Mouse (Mus musculus) MEL (cell line): Measurements from ENCODE around the gene Oas1c. TPM values are rescaled to one million over a fixed set of nuclear protein-coding genes. Genes with fewer than 3 reads are reported as not detected.

Source experiments
- DNase-seq: peaks from one replicate; pipeline ENCODE4 v3.0.0; 2011; ENCODE audit warnings: low read depth, low spot score
- H3K27ac ChIP-seq: 2 replicates; pipeline ENCODE4 v1.5.1; 2012; ENCODE audit warnings: low read depth, mild to moderate bottlenecking, control low read depth, low read length, moderate library complexity; ENCODE audit not compliant: control insufficient read depth
- H3K27me3 ChIP-seq, 2 experiments: fragments of 150-350 bp in 1 of 2; sonication (generic) in 1 of 2; 2 replicates each; pipeline ENCODE4 v1.6.1; 2012; ENCODE audit warnings: low read length in 2 of 2, mild to moderate bottlenecking in 2 of 2, improper control_type of control experiment in 1 of 2, moderate library complexity in 1 of 2; ENCODE audit not compliant: insufficient read depth in 2 of 2, control insufficient read depth in 1 of 2
- H3K36me3 ChIP-seq, 2 experiments: 2 replicates each; pipeline ENCODE4 v1.6.1; 2012 to 2014; ENCODE audit warnings: low read length in 2 of 2, improper control_type of control experiment in 1 of 2, inconsistent platforms in 1 of 2, mild to moderate bottlenecking in 1 of 2; ENCODE audit not compliant: insufficient read depth in 2 of 2, control insufficient read depth in 1 of 2
- H3K4me1 ChIP-seq, 2 experiments: fragments of 150-350 bp in 1 of 2; sonication (generic) in 1 of 2; 2 replicates each; pipeline ENCODE4 v1.6.1; 2012; ENCODE audit warnings: low read length in 2 of 2, improper control_type of control experiment in 1 of 2, mild to moderate bottlenecking in 1 of 2; ENCODE audit not compliant: insufficient read depth in 2 of 2, control insufficient read depth in 1 of 2
- H3K4me3 ChIP-seq, 2 experiments: fragments of 150-350 bp in 1 of 2; sonication (generic) in 1 of 2; 2 replicates each; pipeline ENCODE4 v1.5.1; 2012; ENCODE audit warnings: low read depth in 2 of 2, low read length in 2 of 2, mild to moderate bottlenecking in 2 of 2, moderate library complexity in 2 of 2, control low read depth in 1 of 2, improper control_type of control experiment in 1 of 2; ENCODE audit not compliant: control insufficient read depth in 1 of 2, insufficient read depth in 1 of 2
- H3K79me2 ChIP-seq: 2 replicates; pipeline ENCODE4 v1.6.1; 2012; ENCODE audit warnings: mild to moderate bottlenecking, low read length, moderate library complexity; ENCODE audit not compliant: control insufficient read depth, poor library complexity, insufficient read depth
- H3K9ac ChIP-seq: 2 replicates; pipeline ENCODE4 v1.6.1; 2012; ENCODE audit warnings: low read depth, mild to moderate bottlenecking, control low read depth, low read length, moderate library complexity; ENCODE audit not compliant: control insufficient read depth, poor library complexity, severe bottlenecking
- H3K9me3 ChIP-seq: fragments of 150-350 bp; sonication (generic); replicated peaks from 2 replicates; pipeline ENCODE4 v1.6.1; 2012; ENCODE audit warnings: mild to moderate bottlenecking, low read length, improper control_type of control experiment, moderate library complexity; ENCODE audit not compliant: insufficient read depth
- CTCF ChIP-seq, 3 experiments: IDR thresholded peaks in 2 of 3; conservative IDR thresholded peaks in 1 of 3; 2 replicates each; pipeline ENCODE4 v1.5.1; 2011 to 2012; ENCODE audit warnings: low read length in 3 of 3, low read depth in 2 of 3, mild to moderate bottlenecking in 2 of 3, improper control_type of control experiment in 1 of 3, inconsistent platforms in 1 of 3, mixed read lengths in 1 of 3, moderate library complexity in 1 of 3; ENCODE audit not compliant: control insufficient read depth in 1 of 3, insufficient read depth in 1 of 3, poor library complexity in 1 of 3, severe bottlenecking in 1 of 3
- ELF1 ChIP-seq: IDR thresholded peaks from 2 replicates; pipeline ENCODE4 v1.6.1; 2014; ENCODE audit warnings: low read depth, mild to moderate bottlenecking, inconsistent platforms, low read length, improper control_type of control experiment, moderate library complexity
- EP300 ChIP-seq, 2 experiments: IDR thresholded peaks; 2 replicates each; pipeline ENCODE4 v1.6.1; 2011; ENCODE audit warnings: improper control_type of control experiment in 2 of 2, low read length in 2 of 2, low read depth in 1 of 2, mild to moderate bottlenecking in 1 of 2
- ETS1 ChIP-seq: IDR thresholded peaks from 2 replicates; pipeline ENCODE4 v1.6.1; 2012; ENCODE audit warnings: low read depth, mild to moderate bottlenecking, inconsistent platforms, low read length, improper control_type of control experiment, moderate library complexity
- GATA1 ChIP-seq: IDR thresholded peaks from 2 replicates; pipeline ENCODE4 v1.6.1; 2011; ENCODE audit warnings: low read depth, low read length, improper control_type of control experiment
- HCFC1 ChIP-seq: IDR thresholded peaks from 2 replicates; pipeline ENCODE4 v1.6.1; 2012; ENCODE audit warnings: low read depth, mild to moderate bottlenecking, inconsistent platforms, low read length, improper control_type of control experiment, moderate library complexity
- MEF2A ChIP-seq: IDR thresholded peaks from 2 replicates; pipeline ENCODE4 v1.6.1; 2014; ENCODE audit warnings: low read depth, mild to moderate bottlenecking, inconsistent platforms, low read length, improper control_type of control experiment; ENCODE audit not compliant: poor library complexity, insufficient replicate concordance, severe bottlenecking; ENCODE audit errors: extremely low read depth
- NELFE ChIP-seq: IDR thresholded peaks from 2 replicates; pipeline ENCODE4 v1.6.1; 2011; ENCODE audit warnings: low read depth, low read length, improper control_type of control experiment
- POLR2A ChIP-seq, 2 experiments: IDR thresholded peaks; 2 replicates each; pipeline ENCODE4 v1.6.1; 2011 to 2012; ENCODE audit warnings: low read length in 2 of 2, mild to moderate bottlenecking in 2 of 2, control low read depth in 1 of 2, improper control_type of control experiment in 1 of 2, low read depth in 1 of 2, moderate library complexity in 1 of 2; ENCODE audit not compliant: control insufficient read depth in 1 of 2, insufficient read depth in 1 of 2, poor library complexity in 1 of 2
- POLR2AphosphoS2 ChIP-seq: IDR thresholded peaks from 2 replicates; pipeline ENCODE4 v1.6.1; 2011; ENCODE audit warnings: low read length, improper control_type of control experiment
- POLR2AphosphoS5 ChIP-seq: IDR thresholded peaks from 2 replicates; pipeline ENCODE4 v1.6.1; 2012; ENCODE audit warnings: low read depth, borderline replicate concordance, mild to moderate bottlenecking, inconsistent platforms, low read length, moderate library complexity, mixed read lengths
- RCOR1 ChIP-seq: IDR thresholded peaks from 2 replicates; pipeline ENCODE4 v1.6.1; 2012; ENCODE audit warnings: low read depth, mild to moderate bottlenecking, inconsistent platforms, low read length, improper control_type of control experiment
- SIN3A ChIP-seq: IDR thresholded peaks from 2 replicates; pipeline ENCODE4 v1.6.1; 2012; ENCODE audit warnings: low read length, improper control_type of control experiment, inconsistent platforms
- TAL1 ChIP-seq: IDR thresholded peaks from 2 replicates; pipeline ENCODE4 v1.6.1; 2012; ENCODE audit warnings: mild to moderate bottlenecking, inconsistent platforms, low read length, moderate library complexity, mixed read lengths
- TBP ChIP-seq: IDR thresholded peaks from 2 replicates; pipeline ENCODE4 v1.8.0; 2011; ENCODE audit warnings: low read depth, low read length, improper control_type of control experiment
- TCF12 ChIP-seq: IDR thresholded peaks from 2 replicates; pipeline ENCODE4 v1.6.1; 2014; ENCODE audit warnings: low read depth, mild to moderate bottlenecking, inconsistent platforms, low read length, improper control_type of control experiment, moderate library complexity
- UBTF ChIP-seq: IDR thresholded peaks from 2 replicates; pipeline ENCODE4 v1.6.1; 2012; ENCODE audit warnings: low read depth, mild to moderate bottlenecking, inconsistent platforms, low read length, improper control_type of control experiment, moderate library complexity, borderline replicate concordance; ENCODE audit not compliant: insufficient read depth
- USF2 ChIP-seq, 2 experiments: IDR thresholded peaks; 2 replicates each; pipeline ENCODE4 v1.6.1; 2011 to 2012; ENCODE audit warnings: improper control_type of control experiment in 2 of 2, low read length in 2 of 2, borderline replicate concordance in 1 of 2, inconsistent platforms in 1 of 2, low read depth in 1 of 2, mild to moderate bottlenecking in 1 of 2; ENCODE audit not compliant: insufficient read depth in 1 of 2
- ZMIZ1 ChIP-seq: IDR thresholded peaks from 2 replicates; pipeline ENCODE4 v1.6.1; 2012; ENCODE audit warnings: low read depth, mild to moderate bottlenecking, inconsistent platforms, low read length, improper control_type of control experiment, moderate library complexity
- ZNF384 ChIP-seq: IDR thresholded peaks from 2 replicates; pipeline ENCODE4 v1.6.1; 2012; ENCODE audit warnings: low read depth, mild to moderate bottlenecking, inconsistent platforms, low read length, improper control_type of control experiment
- polyA plus RNA-seq, 2 experiments: library from polyadenylated mRNA; stranded (reverse) in 1 of 2; unstranded in 1 of 2; fragments of >175 nt in 1 of 2; fragments of >200 nt in 1 of 2; gene quantifications; 2 replicates each; pipeline versions ENCODE4 v1.2.1 to v1.2.4; 2012; ENCODE audit warnings: low replicate concordance in 2 of 2, low read depth in 1 of 2; ENCODE audit not compliant: insufficient read length in 2 of 2, insufficient read depth in 1 of 2, missing spikeins in 1 of 2
- total RNA-seq: library from RNA; depleted of rRNA; stranded (reverse); fragments of 300-350 nt; gene quantifications from 2 replicates; pipeline ENCODE4 v1.2.3, GENCODE M21; 2012; rRNA removed

Gene Oas1c
- total RNA-seq (0.65 and 0.85 TPM in 2 replicates), polyA plus RNA-seq (1 to 10 TPM in 1 of 2 experiments, not detected in 1; 1.8 TPM)

DNA sequence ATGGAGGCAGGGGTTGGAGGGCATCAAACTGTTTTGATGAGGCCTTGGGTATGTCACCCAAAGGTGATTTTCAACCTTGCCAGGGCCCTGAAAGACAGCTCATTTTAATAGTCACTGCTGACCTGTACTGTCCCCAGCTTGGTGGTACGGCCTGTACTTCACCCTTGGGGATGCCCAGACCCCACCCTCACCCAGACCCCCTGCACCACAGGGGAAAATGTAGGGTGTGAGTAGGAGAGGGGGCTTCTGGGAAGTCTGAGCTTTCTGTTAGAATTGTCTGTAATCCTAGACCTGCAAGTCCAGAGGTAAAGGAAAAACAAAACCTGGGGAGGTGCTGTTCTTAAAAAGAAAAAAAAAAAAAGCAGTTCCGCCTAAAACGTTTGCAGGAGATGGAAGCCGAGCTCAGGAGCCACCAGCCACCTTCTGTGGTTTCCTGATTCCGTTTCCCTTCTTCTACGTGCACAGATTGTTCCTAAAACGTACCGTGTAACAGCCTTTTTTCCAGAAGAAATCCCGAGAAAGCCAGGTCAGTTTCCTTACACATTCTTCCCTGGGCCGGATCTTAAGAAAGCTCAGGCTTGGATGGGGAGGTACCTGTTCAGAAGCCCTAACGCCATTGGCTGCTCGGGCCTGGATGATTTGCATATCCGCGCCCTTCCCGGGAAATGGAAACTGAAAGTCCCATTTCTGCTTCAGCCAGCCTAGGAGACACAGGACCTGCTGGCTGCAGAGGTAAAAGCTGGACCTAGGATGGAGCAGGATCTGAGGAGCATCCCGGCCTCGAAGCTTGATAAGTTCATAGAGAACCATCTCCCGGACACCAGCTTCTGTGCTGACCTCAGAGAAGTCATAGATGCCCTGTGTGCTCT lies at the start of gene Oas1c:
Oas1c (minus strand) TSS at position 564 of the 869 bp plus-strand sequence.
- Histone ChIP-seq H3K4me3 (peak within 1 kb of the TSS; percentile 76 to 78), H3K36me3 (no peaks in the 10 kb centered on the region), H3K27ac (no peak within 1 kb of the TSS), H3K9ac (peak within 1 kb of the TSS; percentile 66), H3K4me1 (peaks cover 2 to 9% of the 10 kb centered on the region in 2 experiments; a peak in 2 of 4 replicates), H3K9me3 (no peaks in the 10 kb centered on the region), H3K27me3 (no peaks in the 10 kb centered on the region), H3K79me2 (no peaks in the 10 kb centered on the region)
- DNase-seq = peak; percentile 93
- peak; percentile 47; the same call in 1 of the 2 replicates for TF ChIP-seq POLR2AphosphoS2
- peak; percentile 38; the same call in 1 of the 2 replicates for TF ChIP-seq ETS1
- TF ChIP-seq POLR2A (IDR thresholded peaks at IDR 0.05; ENCODE audit: control insufficient read depth in 1 of 2, insufficient read depth in 1 of 2, low read depth in 1 of 2, low read length in 2 of 2, poor library complexity in 1 of 2) = peak in 1 of 2 experiments; percentile 63; a peak in 2 of 4 replicates
- TF ChIP-seq SIN3A = peak; percentile 39; the same call in 1 of the 2 replicates
- peak; percentile 54; the same call in 1 of the 2 replicates for TF ChIP-seq HCFC1
- peak; percentile 95 for TF ChIP-seq ZNF384
- TF ChIP-seq ELF1 = 0 out of 2 replicates have a peak, but pooled peaks have one; percentile 52
- TF ChIP-seq RCOR1 = peak; percentile 12; the same call in 1 of the 2 replicates
- TF ChIP-seq NELFE = peak; percentile 66
- TF ChIP-seq TBP = peak; percentile 54; the same call in 1 of the 2 replicates
- TF ChIP-seq EP300 (IDR thresholded peaks at IDR 0.05; ENCODE audit: low read depth in 1 of 2, low read length in 2 of 2) = no peak; a peak in 1 of 4 replicates
- no peak for TF ChIP-seq POLR2AphosphoS5
- TF ChIP-seq GATA1 = no peak
- no peak for TF ChIP-seq UBTF
- no peak for TF ChIP-seq MEF2A

DNA sequence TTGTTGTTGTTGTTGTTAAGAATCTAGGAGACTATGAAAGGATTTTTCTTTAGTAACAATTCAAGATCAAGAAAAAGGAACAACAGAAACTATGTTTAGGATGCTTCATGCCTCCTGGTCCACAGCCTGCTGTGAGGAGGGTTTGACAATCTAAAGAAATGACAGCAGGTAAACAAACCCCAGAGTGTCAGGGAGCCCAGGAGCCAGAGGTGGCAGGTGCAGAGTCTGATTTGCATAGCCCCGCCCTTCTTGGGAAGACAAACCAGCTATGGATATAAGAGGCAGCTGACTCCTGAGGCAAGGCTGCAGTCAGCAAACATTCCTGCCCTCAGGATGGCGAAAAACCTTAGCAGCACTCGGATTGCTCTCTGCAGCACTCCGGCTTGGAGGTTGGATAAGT lies 48.8 kb upstream of the Oas1c start, which contains the start of gene Oas1h:
Oas1h (plus strand) TSS at position 301 of the 400 bp plus-strand sequence.
- DNase-seq = no peak
- H3K27ac ChIP-seq = no peak within 1 kb of the TSS
- H3K79me2 ChIP-seq = no peaks in the 10 kb centered on the region
- H3K27me3 ChIP-seq = no peaks in the 10 kb centered on the region
- TF ChIP-seq ZMIZ1 (no peak), GATA1 (no peak), TAL1 (no peak), ELF1 (no peak), CTCF (IDR thresholded peaks at IDR 0.05 in 2 of 3, conservative IDR thresholded peaks at IDR 0.05 in 1 of 3; ENCODE audit: control insufficient read depth in 1 of 3, insufficient read depth in 1 of 3, low read depth in 2 of 3, low read length in 3 of 3, poor library complexity in 1 of 3, severe bottlenecking in 1 of 3) (no peak), USF2 (IDR thresholded peaks at IDR 0.05; ENCODE audit: borderline replicate concordance in 1 of 2, insufficient read depth in 1 of 2, low read depth in 1 of 2, low read length in 2 of 2) (no peak), TCF12 (no peak), POLR2A (IDR thresholded peaks at IDR 0.05; ENCODE audit: control insufficient read depth in 1 of 2, insufficient read depth in 1 of 2, low read depth in 1 of 2, low read length in 2 of 2, poor library complexity in 1 of 2) (no peak), ETS1 (no peak), TBP (no peak), POLR2AphosphoS5 (no peak)
- H3K9me3 ChIP-seq = no peaks in the 10 kb centered on the region
- H3K36me3 ChIP-seq = no peaks in the 10 kb centered on the region
- H3K9ac ChIP-seq = no peak within 1 kb of the TSS
- no peaks in the 10 kb centered on the region for H3K4me1 ChIP-seq
- no peak within 1 kb of the TSS for H3K4me3 ChIP-seq
